Mouse (Mus musculus) spleen, adult 2 months (tissue): Measurements from ENCODE around the gene Clpsl2.

ENCODE experiments used
- CTCF ChIP-seq: fragments of 200-500 bp; IDR thresholded peaks from 2 replicates; pipeline ENCODE4 v1.5.1; 2011; ENCODE audit warnings: mild to moderate bottlenecking, inconsistent platforms; ENCODE audit not compliant: insufficient read depth, insufficient read length, insufficient replicate concordance; ENCODE audit errors: extremely low read depth
- POLR2A ChIP-seq: fragments of 200-500 bp; IDR thresholded peaks from 2 replicates; pipeline ENCODE4 v1.6.1; 2011; ENCODE audit warnings: low read depth, low read length, inconsistent platforms

GRCm38 (mm10) chr17:28513844-28514243 is 35.4 kb upstream of the Clpsl2 start:
- TF ChIP-seq CTCF, result no peak
- TF ChIP-seq POLR2A, result no peak; the same call in 1 of the 2 replicates
